Mouse (Mus musculus) kidney, embryonic 14.5 days (tissue): Measurements from ENCODE around the gene Gm17324. TPM values are rescaled to one million over a fixed set of nuclear protein-coding genes. Genes with fewer than 3 reads are reported as not detected.
A peak's percentile ranks its signal among the peaks of the same experiment; 100 is the strongest.

Experiments used
- ATAC-seq: fragments of 200-750 bp; cut with Nextera tagmentation; 2 replicates; pipeline ENCODE4 v1.8.0; 2017; ENCODE audit warnings: moderate number of reproducible peaks, mild to moderate bottlenecking, moderate TSS enrichment, moderate library complexity; ENCODE audit not compliant: low FRiP score, low TSS enrichment
- H3K27ac ChIP-seq: fragments of 300-500 bp; sonication (generic); 2 replicates; pipeline ENCODE4 v1.5.1; 2014; ENCODE audit warnings: low read depth, mild to moderate bottlenecking, low read length, moderate library complexity, mixed read lengths
- H3K27me3 ChIP-seq: fragments of 300-500 bp; sonication (generic); 2 replicates; pipeline ENCODE4 v1.6.1; 2014; ENCODE audit warnings: mild to moderate bottlenecking, low read length; ENCODE audit not compliant: control insufficient read depth, insufficient read depth
- H3K36me3 ChIP-seq: fragments of 300-500 bp; sonication (generic); 2 replicates; pipeline ENCODE4 v1.6.1; 2014; ENCODE audit warnings: low read length, mixed read lengths; ENCODE audit not compliant: control insufficient read depth, insufficient read depth
- H3K4me1 ChIP-seq: fragments of 300-500 bp; sonication (generic); 2 replicates; pipeline ENCODE4 v1.6.1; 2014; ENCODE audit warnings: low read length, mixed read lengths; ENCODE audit not compliant: control insufficient read depth, insufficient read depth
- H3K4me2 ChIP-seq: fragments of 300-500 bp; sonication (generic); replicated peaks from 2 replicates; pipeline ENCODE4 v1.6.1; 2014; ENCODE audit warnings: low read depth, mild to moderate bottlenecking, low read length
- H3K4me3 ChIP-seq: fragments of 300-500 bp; sonication (generic); 2 replicates; pipeline ENCODE4 v1.5.1; 2014; ENCODE audit warnings: mild to moderate bottlenecking, low read length
- H3K9ac ChIP-seq: fragments of 300-500 bp; sonication (generic); 2 replicates; pipeline ENCODE4 v1.6.1; 2014; ENCODE audit warnings: low read depth, mild to moderate bottlenecking, low read length, moderate library complexity
- H3K9me3 ChIP-seq: fragments of 300-500 bp; sonication (generic); 2 replicates; pipeline ENCODE4 v1.6.1; 2016; ENCODE audit warnings: low read length; ENCODE audit not compliant: control insufficient read depth
- WGBS: fragments of 180-500 bp; shearing (Covaris S2); extraction: QIAGEN DNeasy Blood & Tissue Kit; methylation state at CpG from one replicate; pipeline ENCODE4 v1.1.7; 2014; 5-methylcytosine and 5-hydroxymethylcytosine counted together
- microRNA-seq: library from miRNA; unstranded; fragments of <30 nt; microRNA quantifications from one replicate; pipeline ENCODE4, GENCODE M21; 2016
- polyA plus RNA-seq: library from polyadenylated mRNA; unstranded; fragments of >200 nt; fragmentation: Nextera tagmentation; extraction: Ambion mirVana; gene quantifications from 2 replicates; pipeline ENCODE4 v1.2.1, GENCODE M21; 2014

The Gm17324 gene
- polyA plus RNA-seq, 1 experiment from 2014 or later: 0.58 TPM

GRCm38 (mm10) chr9:78427362-78427781, 21.2 kb downstream of the Gm17324 start:
- no peaks in the 10 kb centered on the region for H3K36me3 ChIP-seq
- H3K27me3 ChIP-seq: no peaks in the 10 kb centered on the region
- H3K9me3 ChIP-seq: no peaks in the 10 kb centered on the region
- ATAC-seq: no peak
- peak overlapping the region; percentile 20 for H3K4me3 ChIP-seq
- no peak overlapping the region for H3K27ac ChIP-seq
- 19% methylated on average over 26 of the region's 27 CpGs for WGBS
- H3K4me2 ChIP-seq: peak overlapping the region; percentile 39
- H3K4me1 ChIP-seq: no peaks in the 10 kb centered on the region
- H3K9ac ChIP-seq: peak overlapping the region; percentile 7; the same call in 1 of the 2 replicates

- Histone ChIP-seq H3K9ac (no peak overlapping the region), H3K9me3 (no peaks in the 10 kb centered on the region), H3K4me1 (no peaks in the 10 kb centered on the region), H3K27ac (no peak overlapping the region), H3K27me3 (peaks cover 11% of the 10 kb centered on the region), H3K4me3 (no peak overlapping the region), H3K4me2 (no peak overlapping the region), H3K36me3 (no peaks in the 10 kb centered on the region)
- no peak for ATAC-seq
- WGBS: 91% methylated on average over 7 of the region's 7 CpGs
Observed at GRCm38 (mm10) chr9:78401596-78401995, 47.0 kb downstream of the Gm17324 start.

GRCm38 (mm10) chr9:78400570-78400969, 48.0 kb downstream of the Gm17324 start:
- H3K9ac ChIP-seq: no peak overlapping the region
- no peaks in the 10 kb centered on the region for H3K36me3 ChIP-seq
- ATAC-seq: no peak
- no peaks in the 10 kb centered on the region for H3K4me1 ChIP-seq
- H3K27ac ChIP-seq: no peak overlapping the region
- no peak overlapping the region for H3K4me2 ChIP-seq
- H3K27me3 ChIP-seq: peaks cover 21% of the 10 kb centered on the region
- H3K9me3 ChIP-seq: no peaks in the 10 kb centered on the region
- no peak overlapping the region for H3K4me3 ChIP-seq
- 73% methylated on average over 5 of the region's 5 CpGs for WGBS

Small RNA genes within 50 kb of the gene (microRNA-seq; reads per million reads assigned to microRNA genes)
- gene Gm26377: not detected

Other genes starting within 250 kb of the Gm17324 start
- gene Gsta1, start 218.1 kb downstream of the Gm17324 start, polyA plus RNA-seq: not detected in 2 replicates
- not detected in 2 replicates for gene Gm3776, start 191.7 kb downstream of the Gm17324 start, polyA plus RNA-seq
- 3.9 and 4.9 TPM in 2 replicates for gene Gm10639, start 158.9 kb downstream of the Gm17324 start, polyA plus RNA-seq
- not detected in 2 replicates for gene Omt2a, start 134.0 kb downstream of the Gm17324 start, polyA plus RNA-seq
- not detected in 2 replicates for gene Omt2b, start 121.2 kb downstream of the Gm17324 start, polyA plus RNA-seq
- 2.6 and 3.6 TPM in 2 replicates for gene Gsta2, start 93.0 kb downstream of the Gm17324 start, polyA plus RNA-seq
- not detected in 2 replicates for gene Dppa5a, start 80.6 kb downstream of the Gm17324 start, polyA plus RNA-seq
- gene Ooep, start 70.1 kb downstream of the Gm17324 start, polyA plus RNA-seq: 2.1 and 2.2 TPM in 2 replicates
- 0.34 and 0.41 TPM in 2 replicates for gene Ddx43, start 53.0 kb downstream of the Gm17324 start, polyA plus RNA-seq
- gene Cgas, start 5.5 kb downstream of the Gm17324 start, polyA plus RNA-seq: 1.9 and 2.2 TPM in 2 replicates
- gene Mto1, start 578 bp downstream of the Gm17324 start, polyA plus RNA-seq: 21.5 and 29.3 TPM in 2 replicates
- gene Eef1a1, start 40.4 kb upstream of the Gm17324 start, polyA plus RNA-seq: 5,322 and 6,193 TPM in 2 replicates
- gene Slc17a5, start 139.3 kb upstream of the Gm17324 start, polyA plus RNA-seq: 9.9 and 16.9 TPM in 2 replicates
- 4.3 and 7.9 TPM in 2 replicates for gene Cd109, start 166.8 kb upstream of the Gm17324 start, polyA plus RNA-seq